Mouse (Mus musculus) brain, embryonic 14.5 days (tissue): ENCODE data around the gene C4b. TPM values are rescaled to one million over a fixed set of nuclear protein-coding genes. Genes with fewer than 3 reads are reported as not detected.
"Not testable (repeated sequence)": the region's sequence is repeated elsewhere in the genome, so short reads cannot be mapped to it uniquely, and the experiment has no call there.

Source experiments
- DNase-seq: peaks from one replicate; pipeline ENCODE4 v3.0.0-alpha.2; 2011; ENCODE audit warnings: low read depth
- CTCF ChIP-seq: fragments of 200-500 bp; IDR thresholded peaks from 2 replicates; pipeline ENCODE4 v1.5.1; 2012; ENCODE audit warnings: inconsistent platforms, mild to moderate bottlenecking, moderate library complexity, borderline replicate concordance; ENCODE audit not compliant: insufficient read depth, insufficient read length; ENCODE audit errors: extremely low read depth
- POLR2A ChIP-seq: fragments of 200-500 bp; IDR thresholded peaks from 2 replicates; pipeline ENCODE4 v1.6.1; 2012; ENCODE audit warnings: mild to moderate bottlenecking, inconsistent platforms, borderline replicate concordance; ENCODE audit not compliant: poor library complexity, insufficient read depth, insufficient read length, severe bottlenecking; ENCODE audit errors: extremely low read depth
- polyA plus RNA-seq: library from polyadenylated mRNA; depleted of rRNA; stranded (reverse); fragments of >200 nt; gene quantifications from 2 replicates; pipeline ENCODE4 v1.2.3, GENCODE M21; 2012; rRNA removed

Gene C4b
- 0.04 TPM in 2 replicates for polyA plus RNA-seq

DNA sequence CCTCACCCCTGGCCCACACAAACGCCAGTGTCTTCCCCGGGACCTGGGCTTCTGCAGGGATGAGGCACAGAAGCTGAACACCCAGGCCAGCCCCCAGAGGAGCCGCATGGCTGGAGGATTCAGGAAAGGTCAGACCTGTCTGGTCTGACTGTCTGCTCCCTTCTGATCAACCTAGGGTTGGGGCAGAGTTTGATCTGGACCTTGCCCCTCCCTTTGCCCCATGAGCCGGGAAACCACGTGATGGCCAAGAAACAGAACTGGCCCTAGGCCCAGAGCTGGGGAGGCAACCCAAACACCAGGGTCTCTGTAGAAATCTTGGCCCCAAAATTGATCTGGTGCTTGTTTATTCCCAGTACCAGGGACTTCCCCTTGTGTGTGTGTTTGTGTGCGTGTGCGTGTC is at the start of gene C4b:
Gene C4b, minus strand, starts transcription at position 164 of the 400 bp plus-strand sequence.
- DNase-seq: no peak
- no peak for TF ChIP-seq POLR2A
- no peak for TF ChIP-seq CTCF

- DNase-seq: peak; percentile 1
- TF ChIP-seq POLR2A (no peak), CTCF (no peak)
Observed at GRCm38 (mm10) chr17:34777680-34778325, 34.1 kb upstream of the C4b start.

GRCm38 (mm10) chr17:34761471-34761870 is 17.8 kb upstream of the C4b start:
- TF ChIP-seq POLR2A (no peak), CTCF (no peak)
- no peak for DNase-seq

DNA sequence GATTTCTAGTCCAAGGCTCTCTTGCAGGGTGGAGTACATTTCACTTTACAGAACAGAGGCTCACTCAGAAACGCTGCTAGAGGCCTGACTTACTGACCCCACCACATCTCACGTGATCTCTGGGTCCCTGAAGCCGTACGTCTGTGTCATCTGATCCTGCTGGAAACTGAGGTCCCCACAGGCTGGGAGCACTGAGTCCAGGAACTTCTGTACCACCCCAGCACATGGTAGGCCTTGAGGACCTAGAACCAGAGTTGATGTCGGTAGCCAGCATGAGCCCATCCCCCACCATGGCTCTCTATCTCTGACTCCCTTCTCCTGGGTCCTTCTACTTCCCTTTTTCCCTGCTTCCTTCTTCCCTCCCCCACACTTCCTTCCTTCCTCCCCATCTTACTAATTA is 2.8 kb upstream of the C4b start:
- TF ChIP-seq POLR2A: no peak
- no peak for TF ChIP-seq CTCF
- no peak for DNase-seq

DNA sequence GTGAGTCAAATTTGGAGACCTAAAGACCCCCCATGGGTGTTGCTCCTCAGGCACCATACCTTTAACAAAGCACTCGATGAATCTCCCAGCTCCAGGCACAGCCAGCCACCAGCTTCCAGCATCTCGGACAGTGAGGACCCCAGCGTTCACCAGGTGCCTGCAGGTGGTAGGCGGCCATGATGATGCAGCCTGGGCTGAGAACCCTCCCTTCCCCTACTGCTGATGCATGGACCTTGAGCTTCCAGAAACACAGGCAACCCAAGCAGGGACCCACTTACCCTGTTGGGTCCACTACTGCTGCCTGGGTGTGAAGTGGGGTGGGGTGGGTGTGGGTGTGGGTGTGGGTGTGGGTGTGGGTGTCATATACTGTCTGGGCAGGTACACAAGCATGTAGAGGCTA is 1.5 kb upstream of the C4b start:
- DNase-seq: not testable (repeated sequence)

- DNase-seq: not testable (repeated sequence)
Observed at GRCm38 (mm10) chr17:34744611-34745010, 929 bp upstream of the C4b start.

DNA sequence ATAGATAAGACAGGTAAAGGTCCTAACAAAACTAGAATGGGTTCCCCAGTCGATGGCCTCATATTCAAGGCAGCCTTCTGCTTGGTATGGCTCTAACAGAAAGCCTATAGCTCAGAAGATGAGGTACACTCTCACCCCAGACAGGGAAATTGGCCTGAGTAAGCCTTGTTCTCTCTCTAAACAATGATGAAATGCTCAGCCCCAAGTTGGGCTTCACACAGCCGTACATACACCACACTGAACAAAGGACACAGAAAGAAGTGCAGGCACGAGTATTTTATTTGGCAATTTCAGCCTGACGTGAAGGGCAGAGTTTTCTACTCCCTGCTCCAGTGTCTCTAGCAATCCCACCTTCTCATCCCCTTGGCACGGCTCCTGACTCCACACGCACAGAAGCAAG is 524 bp upstream of the C4b start:
- DNase-seq: no peak
- TF ChIP-seq POLR2A (no peak), CTCF (no peak)

DNA sequence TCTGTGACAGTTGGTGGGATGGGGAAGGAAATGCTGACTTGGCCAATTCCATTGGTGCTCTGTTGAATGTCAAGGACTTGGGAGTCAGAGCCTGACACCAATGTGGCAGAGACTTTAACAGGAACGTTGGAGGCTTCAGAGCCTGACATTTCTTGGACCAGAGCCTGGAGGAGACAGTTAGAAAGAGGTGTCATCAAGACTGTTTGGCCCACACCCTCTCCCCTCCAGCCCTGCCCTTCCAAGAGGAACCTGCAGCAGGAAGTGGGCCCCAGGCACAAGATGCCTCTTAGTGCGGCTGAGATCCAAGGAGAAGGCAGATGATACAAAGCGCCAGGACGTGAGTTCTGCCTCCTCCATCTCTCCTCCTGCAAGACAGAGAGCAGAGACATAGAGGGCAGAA is 3.4 kb downstream of the C4b start:
- TF ChIP-seq CTCF: no peak
- DNase-seq: no peak

DNA sequence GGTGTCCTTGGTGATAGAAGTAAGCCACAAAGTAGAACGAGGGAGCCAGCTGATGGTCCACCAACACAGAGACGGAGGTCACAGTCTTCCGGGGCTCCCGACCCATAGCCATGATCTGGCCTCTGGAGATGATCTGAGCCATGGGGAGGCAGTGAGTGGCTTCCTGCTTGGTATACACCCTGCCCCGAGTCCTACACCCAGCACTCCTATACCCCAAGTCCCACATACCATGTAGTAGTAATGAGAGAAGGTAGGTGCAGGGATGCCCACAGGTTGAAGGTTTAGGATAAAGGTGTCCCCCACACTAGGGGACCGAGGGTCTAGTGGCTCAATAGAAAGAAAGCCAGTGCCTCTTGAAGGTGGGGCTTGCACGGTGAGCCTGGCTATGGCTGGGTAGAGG is 4.0 kb downstream of the C4b start:
- DNase-seq: not testable (repeated sequence)

DNA sequence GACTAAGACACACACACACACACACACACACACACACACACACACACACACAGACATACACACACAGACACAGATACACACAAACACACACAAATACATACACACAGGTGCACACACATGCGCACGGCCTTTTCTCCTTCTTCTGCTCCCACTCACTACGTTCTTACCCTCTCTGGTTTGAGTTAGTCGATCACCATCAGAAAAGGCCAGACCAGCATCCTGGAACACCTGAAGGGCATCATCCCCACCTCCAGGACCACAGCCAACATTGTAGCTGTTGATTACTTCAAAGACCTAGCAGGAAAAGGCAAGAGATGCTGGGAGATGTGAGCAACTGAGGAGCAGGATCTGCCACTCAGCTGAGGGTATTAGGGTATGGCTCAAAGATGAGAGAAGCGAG is 6.2 kb downstream of the C4b start:
- not testable (repeated sequence) for DNase-seq

DNA sequence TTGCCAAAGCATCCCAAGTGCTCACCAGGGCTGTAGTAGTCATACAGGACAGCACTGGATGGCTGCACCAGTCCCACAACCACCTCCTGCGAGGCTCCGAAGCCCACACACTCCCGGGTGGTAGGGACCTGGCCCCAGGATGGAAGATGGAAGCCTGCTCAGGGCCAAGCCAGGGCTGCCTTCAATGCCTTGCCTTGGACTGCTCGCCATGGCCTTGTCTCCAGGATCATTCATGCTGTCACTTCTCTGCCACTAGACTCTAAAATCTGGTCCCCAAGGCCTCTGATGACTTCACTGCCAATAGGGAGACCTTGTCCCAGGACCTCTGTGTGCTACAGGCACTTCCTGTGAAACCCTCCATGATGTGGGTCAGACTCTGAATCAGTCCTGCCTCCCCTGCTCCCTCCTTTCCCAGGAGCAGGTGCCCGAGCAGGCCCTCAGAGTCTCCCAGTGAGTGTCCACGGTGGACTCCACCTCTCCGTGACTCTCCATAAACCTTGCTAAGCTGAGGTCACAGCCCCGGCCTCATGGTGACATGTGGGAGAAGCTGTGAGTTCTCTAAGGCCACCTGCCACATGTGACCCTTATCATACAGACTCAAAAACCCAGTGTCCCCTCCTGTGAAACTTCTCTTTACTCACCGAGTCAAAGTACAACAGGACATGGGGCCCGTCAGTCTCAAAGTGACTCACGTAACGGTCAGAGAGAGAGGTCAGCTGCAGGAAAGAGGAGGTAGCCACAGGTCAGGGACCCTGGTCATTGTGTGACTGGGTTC is 13.7 kb downstream of the C4b start:
- DNase-seq: not testable (repeated sequence)

DNA sequence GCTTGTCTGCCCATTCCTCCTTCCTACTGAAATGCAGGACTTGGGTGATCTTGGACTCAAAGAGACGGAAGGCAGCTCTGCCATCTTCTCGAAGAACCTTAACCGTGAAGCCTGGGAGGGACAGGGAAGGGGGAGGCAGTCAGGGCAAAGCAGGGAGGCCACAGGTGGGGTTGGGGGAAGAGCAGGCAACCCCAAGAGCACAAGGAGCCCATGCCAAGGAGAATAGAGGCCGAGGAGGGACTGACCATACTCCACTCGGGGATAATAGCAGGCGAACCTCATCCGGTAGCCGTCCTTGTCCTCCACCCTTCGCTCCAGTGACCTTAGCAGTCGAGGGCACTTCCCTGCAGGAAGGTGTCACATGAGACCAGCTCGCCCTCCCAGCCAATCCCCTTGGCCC is 14.5 kb downstream of the C4b start:
- not testable (repeated sequence) for DNase-seq

- TF ChIP-seq CTCF (no peak), POLR2A (no peak)
Observed at GRCm38 (mm10) chr17:34727887-34728286, 15.8 kb downstream of the C4b start.

DNA sequence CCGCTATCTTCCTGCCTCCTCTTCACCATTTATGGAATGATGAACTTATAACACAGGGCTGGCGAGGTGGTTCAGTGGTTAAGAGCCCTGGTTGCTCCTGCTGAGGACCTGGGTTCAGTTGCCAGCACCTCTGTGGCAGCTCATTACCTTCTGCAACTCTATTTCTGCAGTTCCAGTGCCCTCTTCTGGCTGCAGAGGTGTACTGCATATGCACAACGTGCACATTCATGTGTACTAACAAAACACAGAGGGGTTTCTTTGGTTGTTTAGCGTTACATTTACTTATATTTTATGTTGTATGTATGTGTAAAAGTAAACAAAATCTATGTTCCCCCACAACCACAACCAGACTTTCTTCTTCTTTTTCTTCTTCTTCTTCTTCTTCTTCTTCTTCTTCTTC is 20.6 kb downstream of the C4b start:
- TF ChIP-seq CTCF (no peak), POLR2A (no peak)
- no peak for DNase-seq

More at GRCm38 (mm10) chr17:34727887-34728286, 15.8 kb downstream of the C4b start:
- DNase-seq: no peak

GRCm38 (mm10) chr17:34722238-34722637 is 21.4 kb downstream of the C4b start:
- DNase-seq: not testable (repeated sequence)

DNA sequence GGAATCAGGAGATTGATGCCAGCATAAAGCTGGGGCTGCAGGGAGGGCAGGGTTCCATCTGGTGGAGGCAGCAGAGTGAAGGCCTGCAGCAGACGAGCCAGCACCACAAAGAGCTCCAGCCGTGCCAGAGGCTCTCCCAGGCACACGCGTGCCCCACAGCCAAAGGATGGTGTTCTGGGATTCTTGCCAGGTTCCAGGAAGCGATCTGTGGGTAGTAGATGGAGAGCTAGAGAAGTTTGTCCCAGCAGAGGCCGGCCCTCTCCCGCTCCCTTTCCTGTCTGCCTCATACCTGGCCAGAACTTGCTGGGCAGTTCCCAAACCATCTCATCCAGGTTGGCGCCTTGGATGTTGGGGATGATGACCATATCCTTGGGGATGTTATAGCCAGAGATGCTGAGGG is 23.8 kb downstream of the C4b start:
- DNase-seq: peak; percentile 8
